Mouse (Mus musculus): Measurements from ENCODE around the gene Nup107. TPM values are rescaled to one million over a fixed set of nuclear protein-coding genes. Genes with fewer than 3 reads are reported as not detected.

The Nup107 gene
- polyA plus RNA-seq, 1 experiment = not detected

DNA sequence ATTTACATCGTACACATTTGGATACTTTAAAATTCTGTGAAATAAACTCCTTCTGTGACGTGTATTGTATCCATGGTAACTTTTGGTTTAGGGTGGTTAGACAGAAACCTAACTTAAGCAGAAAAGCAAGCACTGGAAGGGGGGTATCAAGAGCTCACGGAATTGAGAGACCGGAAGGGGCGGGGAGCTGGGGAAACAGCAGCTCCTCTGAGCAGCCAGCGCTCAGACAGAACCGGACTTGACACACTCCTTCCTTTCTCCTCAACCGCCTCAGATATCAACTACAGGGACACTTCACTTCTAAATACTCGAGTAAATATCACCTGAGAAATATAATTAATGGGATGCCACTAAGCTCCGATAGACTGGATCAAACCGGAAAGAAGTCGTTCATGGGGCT is 4.6 kb upstream of the Nup107 start:
- no peak overlapping the region for H3K27ac ChIP-seq (ENCODE audit: insufficient read depth, low read depth, low read length)
- TF ChIP-seq CTCF (IDR thresholded peaks at IDR 0.05; ENCODE audit: insufficient read depth, low read depth, low read length) (no peak), POLR2A (IDR thresholded peaks at IDR 0.05; ENCODE audit: insufficient read depth, low read depth, low read length) (no peak)
- H3K4me3 ChIP-seq (ENCODE audit: insufficient read depth, low read depth, low read length) = no peak overlapping the region
- WGBS = 89% methylated on average over 12 of the region's 12 CpGs
- H3K4me1 ChIP-seq (ENCODE audit: control insufficient read depth, insufficient read depth, low read length) = no peaks in the 10 kb centered on the region

DNA sequence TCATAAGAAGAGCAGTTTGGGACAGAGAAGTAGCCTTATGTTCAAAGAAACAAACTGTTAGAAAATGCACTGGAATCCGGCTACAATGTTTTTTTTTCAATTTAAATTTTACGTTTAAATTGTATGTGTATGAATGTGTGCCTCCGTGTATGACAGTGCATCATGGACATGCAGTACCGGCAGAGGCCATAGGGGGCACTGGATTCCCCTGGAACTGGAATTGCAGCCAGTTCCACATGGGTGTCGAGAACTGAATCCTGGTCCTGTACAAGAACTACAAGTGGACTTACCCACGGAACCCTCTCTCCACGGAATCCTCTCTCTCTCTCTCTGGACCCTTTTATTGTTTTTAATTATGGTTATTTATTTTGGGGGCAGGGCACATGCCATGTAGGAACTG is 3.7 kb upstream of the Nup107 start:
- 95% methylated on average over 7 of the region's 7 CpGs for WGBS

DNA sequence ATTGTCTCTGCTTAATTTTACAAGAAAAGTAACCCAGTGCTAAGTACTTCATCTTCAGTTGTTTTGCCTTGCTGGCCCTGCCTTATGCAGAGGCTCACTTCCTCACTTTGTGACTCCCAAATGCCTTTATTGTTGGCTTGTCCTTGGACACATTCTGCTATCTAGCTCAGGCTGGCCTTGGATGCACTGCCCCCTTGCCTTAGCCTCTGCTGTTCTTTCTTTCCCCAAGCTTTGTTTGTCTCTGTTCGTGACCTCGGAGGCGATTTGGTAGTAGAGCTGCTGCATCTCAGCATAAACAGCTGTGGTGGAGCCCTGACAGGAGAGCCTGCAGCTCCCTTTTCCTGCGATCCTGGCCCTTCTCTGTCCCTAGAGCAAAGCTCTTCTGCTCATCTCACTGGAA is 2.7 kb upstream of the Nup107 start:
- Histone ChIP-seq H3K4me3 (ENCODE audit: insufficient read depth, low read depth, low read length) (no peak overlapping the region), H3K4me1 (ENCODE audit: control insufficient read depth, insufficient read depth, low read length) (no peaks in the 10 kb centered on the region), H3K27ac (ENCODE audit: insufficient read depth, low read depth, low read length) (no peak overlapping the region)
- 69% methylated on average over 4 of the region's 4 CpGs for WGBS
- TF ChIP-seq POLR2A (IDR thresholded peaks at IDR 0.05; ENCODE audit: insufficient read depth, low read depth, low read length) = no peak
- no peak for TF ChIP-seq CTCF (IDR thresholded peaks at IDR 0.05; ENCODE audit: insufficient read depth, low read depth, low read length)

More for the DNA sequence above, 3.7 kb upstream of the Nup107 start:
- H3K4me1 ChIP-seq (ENCODE audit: control insufficient read depth, insufficient read depth, low read length) = no peaks in the 10 kb centered on the region
- H3K27ac ChIP-seq (ENCODE audit: insufficient read depth, low read depth, low read length) = no peak overlapping the region
- TF ChIP-seq POLR2A (IDR thresholded peaks at IDR 0.05; ENCODE audit: insufficient read depth, low read depth, low read length) (no peak), CTCF (IDR thresholded peaks at IDR 0.05; ENCODE audit: insufficient read depth, low read depth, low read length) (no peak)
- no peak overlapping the region for H3K4me3 ChIP-seq (ENCODE audit: insufficient read depth, low read depth, low read length)

DNA sequence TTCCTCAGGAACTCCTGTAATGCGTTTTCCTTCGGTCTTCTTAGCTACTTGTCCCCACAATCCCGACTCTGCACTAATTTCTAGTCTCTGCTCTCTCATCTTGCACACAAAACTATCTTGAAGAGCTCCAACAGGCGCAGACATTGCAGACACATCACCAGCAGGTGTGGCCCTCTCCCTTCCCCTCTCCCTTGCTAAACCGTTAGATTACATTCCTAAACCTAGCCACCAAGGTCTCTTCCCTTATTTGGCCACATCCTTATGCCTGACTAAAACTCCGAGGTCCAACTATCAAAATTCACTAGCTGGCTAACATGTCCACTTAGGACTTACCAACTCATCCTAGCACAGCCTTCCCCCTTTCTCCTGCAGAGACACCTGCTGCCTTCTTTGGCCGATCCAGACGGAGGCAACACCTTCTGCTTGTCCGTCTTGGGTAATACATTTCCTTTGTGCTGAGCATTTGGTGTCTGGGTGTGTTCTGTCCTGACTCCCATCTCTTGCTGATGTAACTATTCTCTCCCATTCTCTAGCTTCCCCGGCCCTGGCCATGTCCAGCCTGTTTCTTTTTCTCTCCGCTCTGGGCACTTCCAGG is 1.0 kb upstream of the Nup107 start:
- Histone ChIP-seq H3K27ac (ENCODE audit: insufficient read depth, low read depth, low read length) (no peak overlapping the region), H3K4me3 (ENCODE audit: insufficient read depth, low read depth, low read length) (no peak overlapping the region), H3K4me1 (ENCODE audit: control insufficient read depth, insufficient read depth, low read length) (no peaks in the 10 kb centered on the region)
- TF ChIP-seq CTCF (IDR thresholded peaks at IDR 0.05; ENCODE audit: insufficient read depth, low read depth, low read length) = no peak
- no peak for TF ChIP-seq POLR2A (IDR thresholded peaks at IDR 0.05; ENCODE audit: insufficient read depth, low read depth, low read length)
- 73% methylated on average over 11 of the region's 11 CpGs for WGBS

DNA sequence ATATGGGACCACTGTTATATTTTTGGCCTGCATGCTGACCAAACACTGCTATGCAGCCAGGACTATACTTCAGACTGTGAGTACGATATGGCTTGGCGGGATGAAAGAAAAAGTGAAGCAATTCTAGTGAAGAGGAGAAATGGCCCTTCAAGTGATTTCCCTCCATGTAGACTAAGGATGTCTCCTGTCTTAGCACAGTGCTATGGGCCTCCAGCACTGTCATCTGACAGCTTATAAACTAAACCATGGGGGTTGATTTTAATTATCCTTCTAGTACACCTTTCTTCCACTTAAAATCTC is 1.4 kb downstream of the Nup107 start:
- Histone ChIP-seq H3K27ac (ENCODE audit: insufficient read depth, low read depth, low read length) (no peak overlapping the region), H3K4me1 (ENCODE audit: control insufficient read depth, insufficient read depth, low read length) (no peaks in the 10 kb centered on the region), H3K4me3 (ENCODE audit: insufficient read depth, low read depth, low read length) (no peak overlapping the region)
- 97% methylated on average over 2 of the region's 2 CpGs for WGBS
- TF ChIP-seq CTCF (IDR thresholded peaks at IDR 0.05; ENCODE audit: insufficient read depth, low read depth, low read length) (no peak), POLR2A (IDR thresholded peaks at IDR 0.05; ENCODE audit: insufficient read depth, low read depth, low read length) (no peak)

DNA sequence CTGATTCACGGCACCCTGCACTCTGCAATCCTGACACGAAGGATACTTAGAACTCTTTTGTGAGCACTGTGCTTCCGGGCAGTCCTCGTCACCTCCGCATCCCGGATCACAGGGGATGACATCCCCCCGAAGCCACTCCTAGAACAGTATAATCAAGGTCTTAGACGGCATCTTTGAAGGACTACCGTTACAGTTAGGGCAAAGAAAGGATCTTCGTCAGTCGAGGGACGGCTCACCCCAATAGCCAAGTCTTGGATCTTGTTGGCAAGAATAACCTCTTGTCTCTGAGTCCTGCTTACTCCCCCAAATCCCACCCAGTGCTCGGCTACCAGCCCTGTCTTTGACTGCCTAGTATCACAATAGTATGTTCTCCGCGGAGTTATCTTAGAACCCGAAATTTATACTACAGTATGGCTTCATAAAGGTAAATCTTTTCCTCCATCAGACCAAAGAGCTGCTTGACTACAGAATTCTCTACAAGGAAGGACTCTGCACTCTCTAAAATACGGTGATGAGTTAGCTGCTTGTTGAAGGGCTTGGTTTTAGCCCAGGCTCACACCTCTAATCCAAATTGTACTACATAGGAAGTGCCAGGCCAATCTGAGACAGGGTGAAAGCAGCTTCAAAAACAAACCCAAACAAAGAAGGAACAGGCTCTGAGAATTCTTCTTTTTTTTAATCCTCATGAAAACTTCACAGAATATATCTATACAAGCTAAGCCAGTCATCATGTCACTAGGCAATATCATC is 1.9 kb downstream of the Nup107 start:
- Histone ChIP-seq H3K27ac (ENCODE audit: insufficient read depth, low read depth, low read length) (no peak overlapping the region), H3K4me3 (ENCODE audit: insufficient read depth, low read depth, low read length) (no peak overlapping the region), H3K4me1 (ENCODE audit: control insufficient read depth, insufficient read depth, low read length) (no peaks in the 10 kb centered on the region)
- 95% methylated on average over 17 of the region's 17 CpGs for WGBS
- TF ChIP-seq POLR2A (IDR thresholded peaks at IDR 0.05; ENCODE audit: insufficient read depth, low read depth, low read length) (no peak), CTCF (IDR thresholded peaks at IDR 0.05; ENCODE audit: insufficient read depth, low read depth, low read length) (no peak)

DNA sequence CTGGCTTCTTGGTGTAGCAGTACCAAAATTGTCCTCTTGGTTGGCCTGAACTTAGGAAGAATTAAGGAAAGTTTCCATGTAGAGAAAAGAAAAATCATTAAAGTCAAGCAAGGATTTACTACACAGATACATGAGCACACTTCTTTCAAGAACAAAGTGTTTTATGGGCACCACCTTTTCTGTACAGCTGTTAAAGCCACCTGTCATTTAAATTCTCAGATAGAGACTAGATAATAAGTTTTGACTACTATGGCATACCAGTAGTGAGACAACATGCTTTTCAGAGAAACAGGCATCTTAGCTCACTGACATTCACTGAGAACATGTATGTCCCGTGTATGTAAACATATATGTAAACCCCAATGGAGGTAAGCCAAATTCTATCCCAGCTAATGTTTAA is 2.5 kb downstream of the Nup107 start:
- 93% methylated on average over 1 of the region's 1 CpGs for WGBS
- H3K27ac ChIP-seq (ENCODE audit: insufficient read depth, low read depth, low read length) = no peak overlapping the region
- H3K4me3 ChIP-seq (ENCODE audit: insufficient read depth, low read depth, low read length) = no peak overlapping the region
- no peaks in the 10 kb centered on the region for H3K4me1 ChIP-seq (ENCODE audit: control insufficient read depth, insufficient read depth, low read length)
- TF ChIP-seq CTCF (IDR thresholded peaks at IDR 0.05; ENCODE audit: insufficient read depth, low read depth, low read length) = no peak
- TF ChIP-seq POLR2A (IDR thresholded peaks at IDR 0.05; ENCODE audit: insufficient read depth, low read depth, low read length) = no peak

DNA sequence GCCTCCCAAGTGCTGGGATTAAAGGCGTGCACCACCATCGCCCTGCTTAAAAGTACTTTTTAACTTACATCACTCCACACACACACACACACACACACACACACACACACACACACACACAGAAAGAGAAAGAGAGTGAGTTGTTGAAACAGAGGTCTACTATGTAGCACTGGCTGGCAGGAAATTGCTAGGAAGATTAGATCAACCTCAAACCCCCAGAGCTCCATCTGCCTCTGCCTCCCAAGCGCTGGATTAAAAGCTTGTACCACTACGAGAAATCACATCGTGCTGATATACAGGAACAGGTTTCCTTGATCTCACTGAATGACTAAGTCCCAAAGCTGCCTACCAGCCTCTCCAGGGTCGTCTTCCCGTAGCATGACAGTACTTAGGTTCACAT is 7.9 kb downstream of the Nup107 start:
- TF ChIP-seq CTCF (IDR thresholded peaks at IDR 0.05; ENCODE audit: insufficient read depth, low read depth, low read length) = no peak
- no peak for TF ChIP-seq POLR2A (IDR thresholded peaks at IDR 0.05; ENCODE audit: insufficient read depth, low read depth, low read length)
- H3K4me3 ChIP-seq (ENCODE audit: insufficient read depth, low read depth, low read length) = no peak overlapping the region
- 92% methylated on average over 7 of the region's 7 CpGs for WGBS

DNA sequence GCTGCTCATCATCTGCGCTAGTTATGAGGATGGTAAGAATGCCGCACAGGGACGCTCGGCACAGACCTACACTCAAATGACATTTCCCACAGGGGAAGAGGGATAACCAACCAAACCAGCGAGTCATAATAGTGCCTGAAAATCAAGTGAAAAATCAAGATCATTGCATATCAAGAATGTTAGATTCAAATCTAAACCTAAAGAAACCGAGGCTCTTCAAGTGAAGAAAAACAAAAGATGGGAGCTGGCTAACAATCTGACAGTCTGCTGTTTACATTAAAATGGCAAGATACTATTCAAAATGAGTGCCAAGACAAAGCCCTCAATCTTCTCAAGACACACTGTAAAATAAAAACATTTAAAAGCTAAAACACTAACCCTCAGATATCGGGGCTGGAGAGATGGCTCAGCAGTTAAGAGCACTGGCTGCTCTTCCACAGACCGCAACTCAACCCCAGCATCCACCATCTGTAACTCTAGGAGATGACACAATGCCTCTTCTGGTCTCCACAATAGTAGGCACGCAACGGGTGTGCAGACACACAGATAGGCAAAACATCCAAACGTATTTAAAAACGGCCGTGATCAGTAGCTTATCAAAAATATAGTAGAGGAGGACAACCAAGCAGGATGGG is 8.6 kb downstream of the Nup107 start:
- WGBS = 96% methylated on average over 13 of the region's 13 CpGs
- Histone ChIP-seq H3K4me1 (ENCODE audit: control insufficient read depth, insufficient read depth, low read length) (no peaks in the 10 kb centered on the region), H3K27ac (ENCODE audit: insufficient read depth, low read depth, low read length) (no peak overlapping the region), H3K4me3 (ENCODE audit: insufficient read depth, low read depth, low read length) (no peak overlapping the region)
- TF ChIP-seq POLR2A (IDR thresholded peaks at IDR 0.05; ENCODE audit: insufficient read depth, low read depth, low read length) (no peak), CTCF (IDR thresholded peaks at IDR 0.05; ENCODE audit: insufficient read depth, low read depth, low read length) (no peak)

More for the DNA sequence above, 7.9 kb downstream of the Nup107 start:
- Histone ChIP-seq H3K27ac (ENCODE audit: insufficient read depth, low read depth, low read length) (no peak overlapping the region), H3K4me1 (ENCODE audit: control insufficient read depth, insufficient read depth, low read length) (no peaks in the 10 kb centered on the region)

Measured in olfactory bulb, adult 2 months (tissue).